Mouse (Mus musculus) cerebellum, adult 2 months (tissue): ENCODE data around the gene Catsperz. TPM values are rescaled to one million over a fixed set of nuclear protein-coding genes. Genes with fewer than 3 reads are reported as not detected.

ENCODE experiments used
- DNase-seq, 2 experiments: peaks; one replicate each; pipeline ENCODE4 v3.0.0; 2021
- H3K27ac ChIP-seq: fragments of 200-500 bp; 2 replicates; pipeline ENCODE4 v1.5.1; 2012; ENCODE audit warnings: low read length, control low read depth, inconsistent platforms; ENCODE audit not compliant: insufficient read depth
- H3K27me3 ChIP-seq: fragments of 200-500 bp; 2 replicates; pipeline ENCODE4 v1.6.1; 2012; ENCODE audit warnings: inconsistent platforms, mild to moderate bottlenecking, low read length, moderate library complexity; ENCODE audit not compliant: control insufficient read depth, insufficient read depth
- H3K4me1 ChIP-seq: fragments of 200-500 bp; 2 replicates; pipeline ENCODE4 v1.6.1; 2011; ENCODE audit warnings: low read length; ENCODE audit not compliant: control insufficient read depth, insufficient read depth
- H3K4me3 ChIP-seq: fragments of 200-500 bp; replicated peaks from 2 replicates; pipeline ENCODE3; 2011; ENCODE audit warnings: mild to moderate bottlenecking, low read depth, low read length, control low read depth; ENCODE audit not compliant: insufficient read depth
- CTCF ChIP-seq: fragments of 200-500 bp; IDR thresholded peaks from 2 replicates; pipeline ENCODE4 v1.5.1; 2011; ENCODE audit warnings: low read depth, mild to moderate bottlenecking, control low read depth, low read length, moderate library complexity, borderline replicate concordance; ENCODE audit not compliant: insufficient read depth
- POLR2A ChIP-seq: fragments of 200-500 bp; IDR thresholded peaks from 2 replicates; pipeline ENCODE4 v1.6.1; 2011; ENCODE audit warnings: low read length, control low read depth, borderline replicate concordance; ENCODE audit not compliant: insufficient read depth
- WGBS: fragments of 180-500 bp; shearing (Covaris S2); methylation state at CpG from one replicate; pipeline ENCODE4 v1.1.7; 2018; 5-methylcytosine and 5-hydroxymethylcytosine counted together
- polyA plus RNA-seq: library from polyadenylated mRNA; depleted of rRNA; stranded (reverse); fragments of >200 nt; gene quantifications from 2 replicates; pipeline ENCODE4 v1.2.3, GENCODE M21; 2012

Gene Catsperz
- polyA plus RNA-seq, 1 experiment, result 2.8 TPM

DNA sequence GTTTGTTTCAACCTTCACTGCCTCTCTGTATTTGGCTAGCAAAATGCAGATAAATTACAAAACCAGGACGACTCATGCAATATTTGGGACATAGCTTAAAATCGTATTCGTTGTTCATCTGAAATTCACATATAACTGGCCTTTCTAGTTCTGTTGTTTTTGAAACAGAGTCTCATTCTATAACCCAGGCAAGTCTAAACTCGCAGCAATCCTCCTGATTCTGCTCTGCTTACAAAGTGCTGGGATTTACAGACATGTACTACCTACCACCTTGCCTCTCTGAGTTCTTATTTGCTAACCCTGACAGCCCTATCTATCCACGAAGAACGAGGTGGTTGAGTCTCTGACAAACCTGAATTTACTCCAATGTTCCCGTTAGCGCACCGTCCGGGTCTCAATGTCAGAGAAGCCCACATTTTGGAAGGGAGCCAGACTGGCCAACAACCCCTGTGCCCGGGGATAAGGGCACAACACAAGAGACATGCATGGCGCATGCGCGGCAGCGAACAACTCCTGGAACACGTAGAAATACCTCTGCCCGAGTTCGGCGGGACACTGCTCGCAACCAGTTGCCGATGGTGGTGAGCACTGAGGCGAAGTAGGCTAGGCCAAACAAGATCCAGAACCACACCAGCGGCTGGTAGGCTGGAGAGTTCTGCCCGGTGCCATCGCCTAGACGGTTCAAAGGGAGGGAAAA, 1.5 kb upstream of the Catsperz start:
- Histone ChIP-seq H3K27me3 (no peaks in the 10 kb centered on the region; the same call in 1 of the 2 replicates), H3K4me1 (peaks cover 4% of the 10 kb centered on the region; the same call in 1 of the 2 replicates), H3K4me3 (no peak overlapping the region), H3K27ac (no peak overlapping the region)
- TF ChIP-seq CTCF (no peak), POLR2A (no peak)
- 40% methylated on average over 26 of the region's 26 CpGs for WGBS
- no peak for DNase-seq

DNA sequence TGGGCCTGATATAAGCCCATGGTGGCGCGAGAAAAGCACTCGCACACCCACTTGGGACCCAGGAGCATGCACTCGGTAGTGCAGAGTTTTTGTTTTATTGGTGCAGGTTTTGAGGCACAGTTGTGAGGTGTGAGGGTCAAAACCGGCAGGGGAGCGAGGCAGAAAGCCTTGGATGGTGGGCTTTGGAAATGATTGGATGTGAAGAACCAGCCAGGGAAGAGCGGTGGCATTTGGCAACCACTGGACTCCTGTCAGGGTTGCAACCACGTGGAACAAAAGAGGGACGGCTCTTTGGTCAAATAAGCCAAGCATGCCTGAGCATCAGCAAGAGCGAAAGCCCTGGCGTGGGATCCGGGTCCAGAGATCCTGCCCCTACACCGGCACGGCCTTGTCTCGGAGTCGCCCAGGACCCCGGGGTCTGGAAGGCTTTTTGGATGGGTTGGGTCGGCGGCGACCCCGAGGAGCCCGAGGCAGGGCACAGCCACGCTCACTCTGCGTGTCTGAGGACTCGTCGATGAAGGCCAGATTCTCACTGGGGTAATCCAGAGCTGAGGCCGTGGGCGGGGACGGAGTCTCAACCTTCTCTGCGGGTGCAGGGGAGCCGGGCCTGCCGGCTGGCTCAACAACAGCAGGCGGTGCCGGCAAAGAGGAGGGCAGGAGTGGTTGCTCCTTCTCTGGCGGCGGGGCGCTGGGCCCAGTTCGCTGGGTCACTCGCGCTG, 590 bp upstream of the Catsperz start:
- TF ChIP-seq POLR2A, result no peak
- no peak for TF ChIP-seq CTCF
- 30% methylated on average over 40 of the region's 40 CpGs for WGBS
- peak in 1 of 2 experiments; percentile 33 for DNase-seq
- Histone ChIP-seq H3K4me3 (no peak overlapping the region), H3K4me1 (peaks cover 4% of the 10 kb centered on the region; the same call in 1 of the 2 replicates), H3K27me3 (no peaks in the 10 kb centered on the region; the same call in 1 of the 2 replicates), H3K27ac (no peak overlapping the region)

DNA sequence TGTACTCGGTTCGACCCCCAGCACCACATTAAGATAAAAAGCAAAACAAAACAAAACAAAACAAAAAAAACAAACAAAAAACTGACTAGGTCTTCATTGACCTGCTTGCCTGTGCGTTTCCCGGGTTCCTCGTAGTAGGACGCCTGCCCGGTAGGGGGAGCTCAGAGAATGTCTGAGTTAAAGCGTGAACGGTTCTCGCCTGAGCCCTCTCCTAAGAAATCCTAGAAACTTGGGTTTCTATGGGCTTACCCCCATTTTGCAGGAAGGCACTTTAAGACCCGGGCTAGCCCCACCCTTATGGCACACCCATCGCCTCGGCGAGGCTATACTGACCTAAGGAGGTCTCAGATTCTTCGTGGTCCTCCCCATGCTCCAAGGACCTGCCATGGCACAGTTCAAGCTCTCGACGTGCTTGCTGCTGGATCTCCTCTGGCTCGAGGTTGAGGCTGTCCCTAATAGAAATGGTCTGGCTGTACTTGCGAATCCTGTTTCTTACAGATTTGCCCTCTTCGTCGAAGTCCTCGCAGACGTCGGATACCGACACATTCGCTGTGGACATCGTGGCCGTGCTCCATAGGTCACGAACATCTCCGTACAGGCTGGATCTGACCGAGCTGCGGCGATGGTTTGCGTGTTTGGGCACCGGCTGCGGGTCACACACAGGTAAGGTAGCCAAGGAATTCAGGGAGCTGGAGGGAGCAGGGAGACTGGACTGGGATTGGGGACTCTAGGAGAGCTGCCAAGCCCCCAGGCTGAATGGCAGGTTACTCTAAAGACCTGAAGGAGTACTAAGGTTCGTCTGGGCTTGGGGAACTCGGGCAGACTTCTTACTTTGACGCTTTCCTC, 496 bp downstream of the Catsperz start:
- Histone ChIP-seq H3K4me1 (peaks cover 11% of the 10 kb centered on the region), H3K4me3 (peak overlapping the region; percentile 13), H3K27me3 (no peaks in the 10 kb centered on the region; the same call in 1 of the 2 replicates), H3K27ac (no peak overlapping the region)
- TF ChIP-seq CTCF (peak; percentile 79), POLR2A (no peak)
- WGBS, result 4% methylated on average over 39 of the region's 39 CpGs
- DNase-seq, result peak; percentile 86 to 93

DNA sequence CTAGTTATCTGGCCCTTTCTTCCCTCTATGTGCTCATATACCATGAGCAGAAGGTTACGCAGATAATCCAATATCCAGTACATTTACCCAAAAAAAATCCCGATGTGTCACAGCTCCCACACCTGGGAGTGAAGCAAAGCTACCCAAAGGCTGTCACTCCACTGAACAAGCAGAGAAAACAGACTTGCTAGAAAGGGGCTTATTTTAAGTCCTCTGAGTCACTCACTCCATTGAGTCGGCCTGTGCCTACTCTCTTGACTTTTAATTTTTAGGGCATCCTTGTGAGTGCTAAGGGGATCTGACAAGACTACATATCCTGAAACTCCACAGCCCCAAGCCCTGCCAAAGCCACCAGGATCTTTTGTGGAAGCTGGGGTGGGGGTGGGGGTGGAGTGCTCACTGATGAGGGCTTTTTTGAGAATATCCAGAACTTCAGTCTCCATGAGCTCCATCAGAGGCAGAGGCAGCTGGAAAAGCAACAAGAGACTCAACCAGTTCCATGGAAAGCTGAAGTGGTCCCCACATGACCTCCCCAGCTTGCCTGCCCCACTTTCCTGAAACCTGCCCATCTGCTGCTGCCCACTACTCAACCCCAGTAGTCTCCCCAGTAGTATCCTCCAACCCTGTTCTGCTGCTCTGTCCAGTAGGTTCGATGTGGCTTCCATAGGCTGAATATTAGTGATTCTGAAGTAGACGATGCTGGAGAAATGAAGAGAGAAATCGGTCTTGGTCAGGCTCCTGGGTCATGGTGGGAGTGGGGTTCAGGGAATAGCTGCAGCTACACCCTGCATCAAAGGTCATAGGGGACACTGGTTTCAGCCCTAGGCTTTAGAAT, 2.1 kb downstream of the Catsperz start:
- Histone ChIP-seq H3K4me1 (peaks cover 14% of the 10 kb centered on the region), H3K4me3 (peak overlapping the region; percentile 70), H3K27ac (peak overlapping the region; percentile 93; the same call in 1 of the 2 replicates), H3K27me3 (no peaks in the 10 kb centered on the region; the same call in 1 of the 2 replicates)
- no peak for TF ChIP-seq POLR2A
- no peak for TF ChIP-seq CTCF
- 68% methylated on average over 6 of the region's 6 CpGs for WGBS
- no peak for DNase-seq

DNA sequence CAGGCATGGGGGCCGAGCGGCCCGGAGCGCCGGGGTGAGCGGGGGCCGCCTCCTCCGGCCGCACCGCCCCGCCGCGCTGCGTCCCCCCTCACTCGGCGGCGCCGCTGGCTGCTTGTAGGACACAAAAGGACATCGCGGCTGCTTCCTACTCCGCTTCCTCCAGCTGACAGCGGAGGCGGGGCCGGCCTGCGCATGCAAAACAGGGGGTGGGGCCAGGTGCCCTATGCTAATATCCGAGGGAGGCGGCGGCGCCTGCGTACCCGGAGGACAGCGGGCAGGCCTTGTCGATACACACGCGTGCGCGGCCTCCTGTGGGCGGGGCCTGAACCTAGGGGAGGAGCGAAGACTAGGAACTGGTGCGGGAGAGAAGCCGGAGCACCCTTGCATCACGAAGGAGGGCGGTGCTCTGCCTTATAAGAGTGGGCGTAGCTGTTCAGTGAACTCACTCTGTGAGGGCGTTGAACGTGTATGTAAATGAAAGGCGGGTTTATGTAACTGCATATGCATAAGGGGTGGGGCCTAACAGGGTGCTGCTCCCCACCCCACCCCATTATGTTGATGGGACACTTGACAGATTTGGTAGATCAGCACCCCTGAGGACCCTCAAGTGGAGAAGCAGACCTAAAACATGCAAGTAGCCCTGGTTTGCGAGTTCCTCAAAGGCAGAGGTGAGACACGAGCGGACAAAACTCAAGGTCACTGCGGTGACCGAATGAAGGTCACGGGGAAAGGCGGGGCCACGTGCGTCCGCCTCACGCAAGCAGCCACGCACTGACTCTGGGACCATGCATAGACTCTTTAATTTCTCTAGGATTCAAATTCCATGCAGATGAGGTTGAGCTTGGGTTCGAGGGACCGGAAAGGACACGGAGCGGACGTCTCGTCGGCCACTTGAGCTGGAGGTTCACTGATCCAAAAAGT, 3.3 kb downstream of the Catsperz start, which contains the start of gene Esrra:
Gene Esrra (minus strand): TSS at position 167 of the 921 bp plus-strand sequence.
- TF ChIP-seq POLR2A, result peak; percentile 76
- TF ChIP-seq CTCF, result no peak
- Histone ChIP-seq H3K27me3 (no peaks in the 10 kb centered on the region), H3K4me1 (peaks cover 14% of the 10 kb centered on the region), H3K27ac (peak within 1 kb of the TSS; percentile 93), H3K4me3 (peak within 1 kb of the TSS; percentile 70)
- DNase-seq, result peak; percentile 100
- WGBS, result under 1% methylated on average over 64 of the region's 66 CpGs
